Mouse (Mus musculus) ES-Bruce4 (cell line): ENCODE results near the gene Plcb1.

Experiments used
- CTCF ChIP-seq: IDR thresholded peaks from one replicate; pipeline ENCODE4 v1.8.1; 2011; ENCODE audit warnings: low read depth, low read length
- EP300 ChIP-seq: IDR thresholded peaks from 2 replicates; pipeline ENCODE4 v1.6.1; 2011; ENCODE audit warnings: low read depth, low read length; ENCODE audit not compliant: insufficient read depth
- POLR2A ChIP-seq: IDR thresholded peaks from one replicate; pipeline ENCODE4 v1.8.1; 2011; ENCODE audit warnings: low read length; ENCODE audit not compliant: insufficient read depth

- TF ChIP-seq POLR2A (no peak), CTCF (no peak), EP300 (no peak)
Measured at GRCm38 (mm10) chr2:135161673-135162072, 375.8 kb downstream of the Plcb1 start.
